Mouse (Mus musculus) MEL (cell line): Measurements from ENCODE around the gene Ercc5. TPM values are rescaled to one million over a fixed set of nuclear protein-coding genes. Genes with fewer than 3 reads are reported as not detected.

Experiments used
- DNase-seq: peaks from one replicate; pipeline ENCODE4 v3.0.0; 2011; ENCODE audit warnings: low read depth, low spot score
- H3K27ac ChIP-seq: 2 replicates; pipeline ENCODE4 v1.5.1; 2012; ENCODE audit warnings: low read depth, mild to moderate bottlenecking, control low read depth, low read length, moderate library complexity; ENCODE audit not compliant: control insufficient read depth
- H3K27me3 ChIP-seq, 2 experiments: fragments of 150-350 bp in 1 of 2; sonication (generic) in 1 of 2; 2 replicates each; pipeline ENCODE4 v1.6.1; 2012; ENCODE audit warnings: low read length in 2 of 2, mild to moderate bottlenecking in 2 of 2, improper control_type of control experiment in 1 of 2, moderate library complexity in 1 of 2; ENCODE audit not compliant: insufficient read depth in 2 of 2, control insufficient read depth in 1 of 2
- H3K36me3 ChIP-seq, 2 experiments: 2 replicates each; pipeline ENCODE4 v1.6.1; 2012 to 2014; ENCODE audit warnings: low read length in 2 of 2, improper control_type of control experiment in 1 of 2, inconsistent platforms in 1 of 2, mild to moderate bottlenecking in 1 of 2; ENCODE audit not compliant: insufficient read depth in 2 of 2, control insufficient read depth in 1 of 2
- H3K4me1 ChIP-seq, 2 experiments: fragments of 150-350 bp in 1 of 2; sonication (generic) in 1 of 2; 2 replicates each; pipeline ENCODE4 v1.6.1; 2012; ENCODE audit warnings: low read length in 2 of 2, improper control_type of control experiment in 1 of 2, mild to moderate bottlenecking in 1 of 2; ENCODE audit not compliant: insufficient read depth in 2 of 2, control insufficient read depth in 1 of 2
- H3K4me3 ChIP-seq, 2 experiments: fragments of 150-350 bp in 1 of 2; sonication (generic) in 1 of 2; 2 replicates each; pipeline ENCODE4 v1.5.1; 2012; ENCODE audit warnings: low read depth in 2 of 2, low read length in 2 of 2, mild to moderate bottlenecking in 2 of 2, moderate library complexity in 2 of 2, control low read depth in 1 of 2, improper control_type of control experiment in 1 of 2; ENCODE audit not compliant: control insufficient read depth in 1 of 2, insufficient read depth in 1 of 2
- H3K79me2 ChIP-seq: 2 replicates; pipeline ENCODE4 v1.6.1; 2012; ENCODE audit warnings: mild to moderate bottlenecking, low read length, moderate library complexity; ENCODE audit not compliant: control insufficient read depth, poor library complexity, insufficient read depth
- H3K9ac ChIP-seq: 2 replicates; pipeline ENCODE4 v1.6.1; 2012; ENCODE audit warnings: low read depth, mild to moderate bottlenecking, control low read depth, low read length, moderate library complexity; ENCODE audit not compliant: control insufficient read depth, poor library complexity, severe bottlenecking
- H3K9me3 ChIP-seq: fragments of 150-350 bp; sonication (generic); replicated peaks from 2 replicates; pipeline ENCODE4 v1.6.1; 2012; ENCODE audit warnings: mild to moderate bottlenecking, low read length, improper control_type of control experiment, moderate library complexity; ENCODE audit not compliant: insufficient read depth
- CTCF ChIP-seq, 3 experiments: IDR thresholded peaks in 2 of 3; conservative IDR thresholded peaks in 1 of 3; 2 replicates each; pipeline ENCODE4 v1.5.1; 2011 to 2012; ENCODE audit warnings: low read length in 3 of 3, low read depth in 2 of 3, mild to moderate bottlenecking in 2 of 3, improper control_type of control experiment in 1 of 3, inconsistent platforms in 1 of 3, mixed read lengths in 1 of 3, moderate library complexity in 1 of 3; ENCODE audit not compliant: control insufficient read depth in 1 of 3, insufficient read depth in 1 of 3, poor library complexity in 1 of 3, severe bottlenecking in 1 of 3
- E2F4 ChIP-seq: IDR thresholded peaks from 2 replicates; pipeline ENCODE4 v1.6.1; 2011; ENCODE audit warnings: low read depth, low read length, improper control_type of control experiment, borderline replicate concordance
- ELF1 ChIP-seq: IDR thresholded peaks from 2 replicates; pipeline ENCODE4 v1.6.1; 2014; ENCODE audit warnings: low read depth, mild to moderate bottlenecking, inconsistent platforms, low read length, improper control_type of control experiment, moderate library complexity
- EP300 ChIP-seq, 2 experiments: IDR thresholded peaks; 2 replicates each; pipeline ENCODE4 v1.6.1; 2011; ENCODE audit warnings: improper control_type of control experiment in 2 of 2, low read length in 2 of 2, low read depth in 1 of 2, mild to moderate bottlenecking in 1 of 2
- ETS1 ChIP-seq: IDR thresholded peaks from 2 replicates; pipeline ENCODE4 v1.6.1; 2012; ENCODE audit warnings: low read depth, mild to moderate bottlenecking, inconsistent platforms, low read length, improper control_type of control experiment, moderate library complexity
- HCFC1 ChIP-seq: IDR thresholded peaks from 2 replicates; pipeline ENCODE4 v1.6.1; 2012; ENCODE audit warnings: low read depth, mild to moderate bottlenecking, inconsistent platforms, low read length, improper control_type of control experiment, moderate library complexity
- KAT2A ChIP-seq: conservative IDR thresholded peaks from 2 replicates; pipeline ENCODE4 v1.6.1; 2012; ENCODE audit warnings: low read depth, low read length, improper control_type of control experiment, inconsistent platforms
- MAX ChIP-seq: IDR thresholded peaks from 2 replicates; pipeline ENCODE4 v1.6.1; 2011; ENCODE audit warnings: low read length, improper control_type of control experiment
- MAZ ChIP-seq: IDR thresholded peaks from 2 replicates; pipeline ENCODE4 v1.6.1; 2012; ENCODE audit warnings: low read depth, mild to moderate bottlenecking, inconsistent platforms, low read length, improper control_type of control experiment
- MEF2A ChIP-seq: IDR thresholded peaks from 2 replicates; pipeline ENCODE4 v1.6.1; 2014; ENCODE audit warnings: low read depth, mild to moderate bottlenecking, inconsistent platforms, low read length, improper control_type of control experiment; ENCODE audit not compliant: poor library complexity, insufficient replicate concordance, severe bottlenecking; ENCODE audit errors: extremely low read depth
- MYC ChIP-seq: IDR thresholded peaks from 2 replicates; pipeline ENCODE4 v1.6.1; 2011; ENCODE audit warnings: low read depth, mild to moderate bottlenecking, low read length, improper control_type of control experiment, moderate library complexity
- POLR2A ChIP-seq, 2 experiments: IDR thresholded peaks; 2 replicates each; pipeline ENCODE4 v1.6.1; 2011 to 2012; ENCODE audit warnings: low read length in 2 of 2, mild to moderate bottlenecking in 2 of 2, control low read depth in 1 of 2, improper control_type of control experiment in 1 of 2, low read depth in 1 of 2, moderate library complexity in 1 of 2; ENCODE audit not compliant: control insufficient read depth in 1 of 2, insufficient read depth in 1 of 2, poor library complexity in 1 of 2
- POLR2AphosphoS5 ChIP-seq: IDR thresholded peaks from 2 replicates; pipeline ENCODE4 v1.6.1; 2012; ENCODE audit warnings: low read depth, borderline replicate concordance, mild to moderate bottlenecking, inconsistent platforms, low read length, moderate library complexity, mixed read lengths
- RAD21 ChIP-seq: IDR thresholded peaks from 2 replicates; pipeline ENCODE4 v1.6.1; 2011; ENCODE audit warnings: mild to moderate bottlenecking, low read depth, low read length, improper control_type of control experiment
- SMC3 ChIP-seq: IDR thresholded peaks from 2 replicates; pipeline ENCODE4 v1.6.1; 2011; ENCODE audit warnings: low read depth, low read length, improper control_type of control experiment
- TAL1 ChIP-seq: IDR thresholded peaks from 2 replicates; pipeline ENCODE4 v1.6.1; 2012; ENCODE audit warnings: mild to moderate bottlenecking, inconsistent platforms, low read length, moderate library complexity, mixed read lengths
- TBP ChIP-seq: IDR thresholded peaks from 2 replicates; pipeline ENCODE4 v1.8.0; 2011; ENCODE audit warnings: low read depth, low read length, improper control_type of control experiment
- TCF12 ChIP-seq: IDR thresholded peaks from 2 replicates; pipeline ENCODE4 v1.6.1; 2014; ENCODE audit warnings: low read depth, mild to moderate bottlenecking, inconsistent platforms, low read length, improper control_type of control experiment, moderate library complexity
- UBTF ChIP-seq: IDR thresholded peaks from 2 replicates; pipeline ENCODE4 v1.6.1; 2012; ENCODE audit warnings: low read depth, mild to moderate bottlenecking, inconsistent platforms, low read length, improper control_type of control experiment, moderate library complexity, borderline replicate concordance; ENCODE audit not compliant: insufficient read depth
- USF2 ChIP-seq, 2 experiments: IDR thresholded peaks; 2 replicates each; pipeline ENCODE4 v1.6.1; 2011 to 2012; ENCODE audit warnings: improper control_type of control experiment in 2 of 2, low read length in 2 of 2, borderline replicate concordance in 1 of 2, inconsistent platforms in 1 of 2, low read depth in 1 of 2, mild to moderate bottlenecking in 1 of 2; ENCODE audit not compliant: insufficient read depth in 1 of 2
- polyA plus RNA-seq, 2 experiments: library from polyadenylated mRNA; stranded (reverse) in 1 of 2; unstranded in 1 of 2; fragments of >175 nt in 1 of 2; fragments of >200 nt in 1 of 2; gene quantifications; 2 replicates each; pipeline versions ENCODE4 v1.2.1 to v1.2.4; 2012; ENCODE audit warnings: low replicate concordance in 2 of 2, low read depth in 1 of 2; ENCODE audit not compliant: insufficient read length in 2 of 2, insufficient read depth in 1 of 2, missing spikeins in 1 of 2
- total RNA-seq: library from RNA; depleted of rRNA; stranded (reverse); fragments of 300-350 nt; gene quantifications from 2 replicates; pipeline ENCODE4 v1.2.3, GENCODE M21; 2012

Ercc5 gene
- total and polyA plus RNA-seq, 3 experiments, result 8.2 to 8.5 TPM; not detected in 1

GRCm38 (mm10) chr1:44140232-44140631, 7.3 kb upstream of the Ercc5 start (continued):
- TF ChIP-seq POLR2A (IDR thresholded peaks at IDR 0.05; ENCODE audit: control insufficient read depth in 1 of 2, insufficient read depth in 1 of 2, low read depth in 1 of 2, low read length in 2 of 2, poor library complexity in 1 of 2) (no peak), MEF2A (no peak), RAD21 (no peak), USF2 (IDR thresholded peaks at IDR 0.05; ENCODE audit: borderline replicate concordance in 1 of 2, insufficient read depth in 1 of 2, low read depth in 1 of 2, low read length in 2 of 2) (no peak), CTCF (IDR thresholded peaks at IDR 0.05 in 2 of 3, conservative IDR thresholded peaks at IDR 0.05 in 1 of 3; ENCODE audit: control insufficient read depth in 1 of 3, insufficient read depth in 1 of 3, low read depth in 2 of 3, low read length in 3 of 3, poor library complexity in 1 of 3, severe bottlenecking in 1 of 3) (no peak), EP300 (IDR thresholded peaks at IDR 0.05; ENCODE audit: low read depth in 1 of 2, low read length in 2 of 2) (peak; percentile 92 to 95)
- TF ChIP-seq, all 39 proteins: peak for 11

DNA sequence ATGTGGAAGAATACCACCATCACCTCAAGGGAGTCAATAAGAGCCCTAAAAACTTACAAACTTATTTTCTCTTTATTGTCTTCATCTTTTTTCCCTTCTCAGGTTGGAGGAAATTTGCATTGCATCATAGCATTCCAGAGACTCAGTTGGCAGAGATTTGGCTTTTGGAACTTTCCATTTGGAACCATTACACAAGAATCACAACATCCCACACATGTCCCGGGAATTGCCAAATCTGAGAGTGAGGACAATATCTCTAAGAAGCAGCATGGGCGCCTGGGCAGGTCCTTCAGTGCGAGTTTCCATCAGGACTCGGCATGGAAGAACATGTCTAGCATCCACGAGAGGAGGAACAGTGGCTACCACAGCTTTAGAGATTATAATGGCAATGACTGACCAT, 4.8 kb upstream of the Ercc5 start:
- no peak for TF ChIP-seq RAD21
- TF ChIP-seq TAL1, result no peak
- no peak for TF ChIP-seq EP300 (IDR thresholded peaks at IDR 0.05; ENCODE audit: low read depth in 1 of 2, low read length in 2 of 2)
- no peak for TF ChIP-seq MEF2A
- no peak for TF ChIP-seq KAT2A
- TF ChIP-seq CTCF (IDR thresholded peaks at IDR 0.05 in 2 of 3, conservative IDR thresholded peaks at IDR 0.05 in 1 of 3; ENCODE audit: control insufficient read depth in 1 of 3, insufficient read depth in 1 of 3, low read depth in 2 of 3, low read length in 3 of 3, poor library complexity in 1 of 3, severe bottlenecking in 1 of 3), result no peak
- TF ChIP-seq MAX, result no peak
- no peak for TF ChIP-seq E2F4
- TF ChIP-seq MYC, result no peak
- TF ChIP-seq SMC3, result no peak
- TF ChIP-seq ELF1, result no peak
- TF ChIP-seq HCFC1, result no peak
- TF ChIP-seq TCF12, result no peak
- TF ChIP-seq UBTF, result no peak
- TF ChIP-seq MAZ, result no peak
- no peak for TF ChIP-seq POLR2AphosphoS5
- no peak for TF ChIP-seq ETS1
- no peak for TF ChIP-seq TBP
- Histone ChIP-seq H3K36me3 (peaks cover 0 to 23% of the 10 kb centered on the region in 2 experiments; a peak in 3 of 4 replicates), H3K79me2 (no peaks in the 10 kb centered on the region), H3K4me3 (no peak overlapping the region), H3K9ac (no peak overlapping the region), H3K9me3 (no peaks in the 10 kb centered on the region), H3K4me1 (peaks cover 5 to 18% of the 10 kb centered on the region in 2 experiments), H3K27me3 (no peaks in the 10 kb centered on the region), H3K27ac (no peak overlapping the region)
- DNase-seq, result no peak
